Mouse (Mus musculus) cerebellum, postnatal 10 days (tissue): ENCODE measurements around the gene Dynlt1f.
"Not testable (repeated sequence)": the region's sequence is repeated elsewhere in the genome, so short reads cannot be mapped to it uniquely, and the experiment has no call there.

ENCODE experiments used
- DNase-seq, 2 experiments: peaks; one replicate each; pipeline ENCODE4 v3.0.0; 2021; ENCODE audit warnings: mixed read lengths in 2 of 2

Gene Dynlt1f

DNA sequence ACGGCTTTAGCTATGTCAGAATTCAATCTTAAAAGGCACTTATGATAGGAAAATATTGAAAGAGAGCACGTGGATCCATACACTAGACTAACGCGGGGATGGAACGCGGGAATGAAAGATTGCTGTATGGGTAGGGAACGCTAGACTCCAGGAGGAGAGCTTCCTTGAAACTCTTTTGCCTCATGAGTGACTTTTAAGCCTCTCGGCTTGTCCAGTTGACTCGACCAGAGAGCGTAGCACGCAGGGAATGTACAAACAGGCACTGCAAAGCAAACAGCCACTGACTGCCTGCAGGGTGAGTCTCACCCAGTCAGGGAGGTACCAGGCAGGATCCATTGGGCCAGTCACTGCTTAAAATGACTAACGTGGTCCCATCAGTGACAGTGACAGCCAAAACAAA is 33.7 kb downstream of the Dynlt1f start:
- not testable (repeated sequence) for DNase-seq

DNA sequence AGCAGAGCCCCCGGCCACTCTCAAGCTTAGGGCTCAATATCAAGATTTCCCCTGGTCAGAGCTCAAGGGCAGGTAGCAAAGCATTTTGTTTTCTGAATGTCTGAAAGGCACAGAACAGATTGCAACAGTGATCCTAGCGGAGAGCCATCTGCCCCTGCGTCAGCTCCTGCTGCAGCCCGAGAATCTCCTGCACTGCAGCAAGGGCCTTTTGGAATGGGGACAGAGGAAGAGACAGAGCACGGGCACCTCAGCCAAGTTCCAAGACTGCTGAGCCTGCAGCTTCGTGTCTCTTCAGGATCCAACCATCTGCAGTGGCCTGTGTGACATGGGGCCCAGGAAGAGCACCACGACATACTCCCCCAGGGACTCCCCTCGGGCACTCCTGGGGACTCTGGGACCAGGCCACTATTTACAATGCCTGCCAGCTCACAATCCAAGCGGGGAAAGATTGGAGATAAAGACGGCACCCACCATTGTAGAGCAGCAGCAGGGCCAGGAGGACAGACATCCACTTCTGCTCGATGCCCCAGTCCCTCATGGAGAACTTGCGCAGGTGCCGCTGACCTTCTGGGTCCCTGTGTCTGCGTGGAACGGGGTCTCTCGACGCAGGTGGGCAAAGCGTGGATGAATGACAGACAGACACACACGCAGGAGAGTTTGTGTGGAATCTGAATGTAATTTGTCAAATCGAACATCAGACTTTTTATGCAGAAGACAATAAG is 34.8 kb downstream of the Dynlt1f start:
- peak; percentile 42 to 54 for DNase-seq

DNA sequence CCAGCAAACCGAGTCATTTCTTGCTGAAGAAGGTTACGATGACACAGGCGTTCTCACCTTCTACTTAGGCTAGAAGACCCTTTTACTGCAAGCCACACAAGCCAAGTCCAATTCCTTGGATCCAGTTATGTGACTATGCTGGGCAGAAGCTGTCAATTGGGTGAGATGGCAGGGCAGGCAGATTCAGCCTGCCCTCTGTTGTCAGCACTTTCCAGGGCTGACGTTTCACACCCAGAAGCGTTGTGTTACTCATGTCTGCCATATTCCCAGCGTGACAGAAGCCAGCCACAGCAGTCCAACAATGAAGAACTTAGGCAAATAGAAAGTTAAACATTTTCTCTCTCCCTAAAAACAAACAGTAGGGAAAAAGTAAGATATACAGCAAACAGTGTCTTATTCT is 35.7 kb downstream of the Dynlt1f start:
- DNase-seq = not testable (repeated sequence)

DNA sequence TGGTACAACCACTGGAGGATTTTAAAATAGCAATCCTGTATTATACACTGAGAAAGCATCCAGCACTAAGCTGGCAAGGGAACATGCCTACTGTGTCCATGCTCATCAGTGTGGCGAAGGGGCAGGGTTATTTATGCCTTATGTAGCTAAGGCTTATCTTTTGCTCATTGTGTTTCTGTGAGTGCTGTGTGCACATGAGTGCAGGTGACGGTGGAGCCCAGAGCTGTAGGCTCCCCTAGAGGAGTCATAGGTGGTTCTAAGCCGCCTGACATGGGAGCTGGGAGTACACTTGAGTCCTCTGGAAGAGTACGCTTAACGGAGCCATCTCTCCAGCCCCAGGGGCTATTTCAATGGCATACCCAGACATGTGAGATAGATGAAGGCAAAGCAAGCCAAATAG is 36.4 kb downstream of the Dynlt1f start:
- DNase-seq = peak in 1 of 2 experiments; percentile 32

DNA sequence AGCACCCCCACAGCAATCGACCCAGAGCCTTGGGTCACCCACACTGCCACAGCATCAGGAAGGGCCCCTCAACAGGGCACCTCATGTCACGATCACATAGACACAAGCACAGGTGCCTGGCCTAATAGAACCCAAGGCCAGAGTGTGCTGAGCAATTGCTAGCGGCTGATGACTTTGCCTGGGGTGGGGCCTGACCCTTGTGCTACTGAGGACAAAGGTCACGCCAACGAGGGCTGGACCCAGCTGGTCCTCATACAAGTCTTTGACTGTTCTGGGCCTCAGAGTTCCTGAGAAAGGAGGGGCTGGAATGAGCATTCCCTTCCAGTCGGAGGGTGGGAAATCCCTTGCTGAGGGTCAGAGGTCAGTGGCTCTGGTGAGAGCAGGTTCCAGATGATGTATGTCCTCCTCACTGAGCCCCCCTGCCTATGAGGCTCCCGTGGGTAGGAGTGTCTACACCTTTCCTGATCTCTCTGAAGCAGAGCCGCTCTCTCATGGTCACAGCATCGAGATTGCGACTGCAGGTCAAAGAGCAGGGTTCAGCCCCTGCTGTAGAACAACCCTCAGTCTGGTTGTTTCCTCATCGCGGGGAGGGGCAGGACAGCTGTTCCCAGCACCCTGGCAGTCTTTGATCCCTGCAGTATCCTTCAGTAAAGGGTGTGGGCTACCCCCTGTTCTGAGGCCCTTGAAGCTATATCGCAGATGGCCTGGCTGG is 37.9 kb downstream of the Dynlt1f start:
- DNase-seq = not testable (repeated sequence)

DNA sequence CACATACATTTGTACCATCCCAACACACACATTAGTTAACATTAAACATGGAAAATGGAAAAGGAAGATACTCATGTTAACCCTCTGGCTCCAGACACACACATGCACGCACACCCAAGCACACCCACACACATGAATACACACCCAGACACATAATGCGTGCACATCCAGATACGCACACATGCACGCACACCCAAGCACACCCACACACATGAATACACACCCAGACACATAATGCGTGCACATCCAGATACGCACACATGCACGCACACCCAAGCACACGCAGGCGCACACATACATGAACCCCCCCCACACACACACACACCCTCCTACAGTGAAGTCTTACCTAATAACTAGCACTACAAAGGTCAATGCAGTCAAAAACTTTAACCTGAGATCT is 39.0 kb downstream of the Dynlt1f start:
- not testable (repeated sequence) for DNase-seq

DNA sequence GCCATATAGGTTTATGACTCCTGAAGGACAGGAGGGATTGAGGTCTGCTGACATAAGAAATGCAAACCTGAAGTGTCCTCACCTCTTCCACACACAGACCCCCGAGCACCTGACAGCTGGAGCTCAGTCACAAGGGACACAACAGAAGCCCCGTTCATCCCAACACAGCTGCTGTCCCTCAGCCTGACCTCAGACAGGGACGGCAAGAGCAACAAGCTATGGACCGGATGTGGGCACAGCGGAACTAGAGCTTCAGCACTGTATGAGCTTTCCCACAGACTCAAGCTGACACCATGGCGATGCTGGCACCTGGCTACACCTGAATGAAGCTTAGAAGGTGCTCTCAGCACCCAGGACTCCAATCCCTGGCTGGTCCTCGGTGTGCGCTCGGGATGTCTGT is 41.4 kb downstream of the Dynlt1f start:
- not testable (repeated sequence) for DNase-seq

DNA sequence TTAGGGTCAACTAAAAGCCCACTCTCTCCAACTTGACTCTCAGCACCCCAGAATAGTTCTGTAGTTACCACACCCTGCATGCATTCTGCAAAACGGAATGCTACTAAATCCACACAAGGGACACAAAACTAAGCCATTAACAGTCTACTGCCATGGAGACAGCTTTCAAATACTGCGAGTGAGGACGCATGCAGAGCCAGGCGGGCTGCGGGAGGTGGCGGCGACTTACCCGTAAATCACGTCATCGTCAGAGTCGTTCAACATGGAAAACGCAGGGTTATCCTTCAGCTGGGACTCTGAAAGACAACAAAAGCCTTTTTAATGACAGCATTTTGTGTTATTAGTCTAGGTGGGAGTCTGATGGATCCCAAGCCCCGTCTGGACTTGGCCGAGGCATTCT is 42.2 kb downstream of the Dynlt1f start:
- not testable (repeated sequence) for DNase-seq

DNA sequence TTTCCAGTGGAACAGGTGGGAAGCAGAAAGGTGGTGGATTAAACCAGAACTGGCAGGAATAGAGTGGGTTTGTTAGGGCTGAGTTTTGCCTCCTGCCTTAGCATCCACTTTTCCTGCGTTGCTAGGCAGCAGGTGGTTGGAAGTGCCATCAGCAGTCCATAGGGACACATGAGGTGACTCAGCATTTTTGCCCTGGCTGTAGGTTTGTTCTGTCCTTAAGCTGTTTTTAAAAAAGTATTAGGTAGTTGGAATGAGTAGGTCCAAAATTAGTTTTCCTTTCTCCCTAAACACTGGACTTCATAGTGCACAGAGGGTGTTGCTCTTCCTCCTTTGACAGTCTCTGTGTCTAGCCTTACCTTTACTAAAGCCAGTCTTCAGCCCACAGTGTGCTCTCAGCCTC is 50.4 kb downstream of the Dynlt1f start:
- not testable (repeated sequence) for DNase-seq

DNA sequence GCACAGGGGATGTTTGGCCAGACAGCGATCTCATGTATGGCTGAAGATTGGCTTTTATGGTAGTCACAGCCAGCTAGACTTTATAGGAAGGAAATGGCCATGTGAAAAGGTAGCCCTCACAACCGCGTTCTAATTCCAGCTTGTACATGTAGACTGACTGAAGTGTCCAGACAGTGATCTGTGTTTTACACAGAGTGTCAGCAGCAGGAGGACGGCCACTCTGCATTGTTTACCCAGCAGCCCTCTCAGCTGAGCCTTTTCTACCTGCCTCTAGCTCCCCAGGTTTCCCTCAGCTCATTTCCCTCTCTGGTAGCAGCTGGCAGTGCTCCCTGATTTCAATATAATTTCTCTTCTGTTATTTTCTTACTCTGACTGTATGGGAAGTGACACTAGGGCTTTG is 53.5 kb downstream of the Dynlt1f start:
- DNase-seq = not testable (repeated sequence)

DNA sequence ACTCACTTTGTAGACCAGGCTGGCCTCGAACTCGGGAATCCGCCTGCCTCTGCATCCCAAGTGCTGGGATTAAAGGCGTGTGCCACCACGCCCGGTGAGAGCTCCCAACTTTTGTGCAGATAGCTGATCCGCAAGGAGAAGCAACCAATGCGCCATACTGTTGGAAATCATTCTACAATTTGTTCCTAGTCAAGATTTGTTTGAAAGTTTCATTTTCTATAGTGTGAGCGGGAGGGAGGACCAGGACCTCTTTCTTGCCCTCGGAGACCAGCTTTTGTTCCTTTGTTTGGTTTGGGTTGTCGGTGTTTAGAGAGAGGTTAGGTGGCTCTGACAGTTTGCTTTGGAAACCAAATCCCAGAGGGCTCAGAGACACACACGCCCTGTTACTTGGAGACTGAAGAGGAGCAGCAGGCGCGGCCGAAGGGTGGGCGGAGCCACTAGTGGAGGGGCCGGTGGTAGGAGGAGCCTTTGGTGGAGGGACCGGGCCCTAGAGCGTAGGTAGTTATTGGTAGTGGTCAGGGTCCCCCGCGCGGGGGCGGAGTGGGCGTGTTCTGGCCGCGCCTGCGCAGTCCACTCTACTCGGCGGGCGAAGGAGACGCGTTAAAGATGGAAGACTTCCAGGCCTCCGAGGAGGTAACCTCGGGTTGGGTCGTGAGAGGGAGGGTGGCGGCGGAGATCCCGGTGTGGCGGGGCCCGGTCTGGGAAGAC is 54.3 kb downstream of the Dynlt1f start, which contains the start of gene Dynlt1c:
Gene Dynlt1c, plus strand, starts transcription at position 468 of the 708 bp plus-strand sequence.
- peak; percentile 85 to 88 for DNase-seq

DNA sequence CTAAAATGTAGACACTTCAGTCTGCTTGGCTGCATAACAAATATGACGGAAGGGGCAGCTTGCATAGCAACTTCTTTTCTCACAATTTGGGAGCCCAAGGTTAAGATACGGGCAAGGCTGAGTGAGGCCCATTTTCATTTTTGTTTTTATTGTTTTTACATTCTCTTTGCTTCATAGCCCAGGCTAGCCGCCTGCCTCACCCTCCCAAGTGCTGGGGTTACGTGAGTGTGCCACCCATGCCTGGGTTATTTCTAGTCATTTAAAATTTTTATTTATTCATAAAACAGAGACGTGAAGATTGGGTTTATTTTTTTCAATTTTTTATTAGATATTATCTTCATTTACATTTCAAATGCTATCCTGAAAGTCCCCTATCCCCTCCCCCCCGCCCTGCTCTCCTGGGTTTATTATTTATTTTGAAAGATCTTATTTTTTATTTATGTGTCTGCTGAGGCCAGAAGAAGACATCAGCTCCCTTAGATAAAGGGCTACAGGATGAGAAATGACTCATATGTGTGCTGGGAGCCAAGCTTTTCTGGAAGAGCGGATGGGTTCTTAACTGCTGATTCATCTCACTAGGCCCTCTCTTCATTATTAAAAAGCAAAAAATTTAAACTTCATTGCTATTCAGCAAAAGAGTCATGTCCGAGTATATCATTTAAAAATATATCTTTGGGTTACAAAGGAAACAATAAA is 55.3 kb downstream of the Dynlt1f start:
- DNase-seq = not testable (repeated sequence)

DNA sequence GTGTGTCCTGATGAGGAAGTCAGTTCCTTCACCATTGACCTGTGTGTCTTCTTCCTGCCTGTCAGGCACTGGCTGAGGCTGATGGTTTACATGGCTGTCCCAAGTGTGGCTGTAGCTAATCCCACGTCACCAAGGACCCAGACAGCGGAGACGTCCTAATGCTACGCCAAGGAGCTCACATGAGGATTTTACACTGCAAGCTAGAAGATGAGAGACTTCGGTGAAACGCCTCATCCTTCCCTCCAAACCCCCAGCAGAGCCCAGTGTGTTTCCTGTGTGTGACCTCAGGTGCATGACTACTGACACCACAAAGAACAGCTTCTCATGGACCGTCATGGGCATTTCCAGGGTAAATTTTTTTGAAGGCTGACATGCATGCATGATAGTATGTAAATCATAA is 57.3 kb downstream of the Dynlt1f start:
- DNase-seq = not testable (repeated sequence)
